Mouse (Mus musculus) cerebellum, adult 2 months (tissue): ENCODE measurements around the gene Klhdc7b.

Experiments used
- CTCF ChIP-seq: fragments of 200-500 bp; IDR thresholded peaks from 2 replicates; pipeline ENCODE4 v1.5.1; 2011; ENCODE audit warnings: low read depth, mild to moderate bottlenecking, control low read depth, low read length, moderate library complexity, borderline replicate concordance; ENCODE audit not compliant: insufficient read depth
- POLR2A ChIP-seq: fragments of 200-500 bp; IDR thresholded peaks from 2 replicates; pipeline ENCODE4 v1.6.1; 2011; ENCODE audit warnings: low read length, control low read depth, borderline replicate concordance; ENCODE audit not compliant: insufficient read depth

GRCm38 (mm10) chr15:89387127-89387526 is 2.4 kb downstream of the Klhdc7b start:
- TF ChIP-seq POLR2A (no peak), CTCF (no peak)
